11 mouse cellular contexts compared by ENCODE assay signal in genomic region chr8:72753165-72753564, GRCm38 (mm10). TPM values are rescaled to one million over a fixed set of nuclear protein-coding genes. Genes with fewer than 3 reads are reported as not detected.
DNase-seq lines count a peak whose midpoint lies in the region; ATAC-seq and TF ChIP-seq lines count a peak whose summit lies in the region.
"Had no signal": no experiment of that assay in that cellular context is flagged by ENCODE, and none has a peak within 500 bp of the region (broad histone marks: within the 10 kb centered on the region; RNA-seq: fewer than 3 reads in every experiment).

No protein-coding gene starts in this region.

- ATAC-seq in liver, postnatal 0 days = no peak

- TF ChIP-seq CTCF in liver, postnatal 0 days (IDR thresholded peaks at IDR 0.05; ENCODE audit: low read depth) = no peak

- H3K9ac ChIP-seq in liver, postnatal 0 days (replicated peaks) = no peak overlapping the region
- H3K9ac ChIP-seq: lung, embryonic 15.5 days had no signal

- 90% methylated on average over 9 of the region's 9 CpGs for WGBS in liver, postnatal 0 days (ENCODE audit: insufficient replicate concordance)

- peak; percentile 46 for DNase-seq in adrenal gland, postnatal 14 days
- no peak for DNase-seq in adrenal gland, adult 8-10 months
- peak; percentile 0 to 1 for DNase-seq in heart, postnatal 36 days
- no peak for DNase-seq in heart, adult 9 months (ENCODE audit: low spot score in 2 of 2)
- DNase-seq in liver, postnatal 0 days = peak; percentile 9
- DNase-seq in liver = no peak
- peak; percentile 2 for DNase-seq in urinary bladder, postnatal 14 days (ENCODE audit: low spot score)
- DNase-seq in urinary bladder, postnatal 36 days (ENCODE audit: low spot score in 2 of 2) = no peak

- H3K4me3 ChIP-seq in liver, postnatal 0 days (ENCODE audit: low read depth, low read length) = no peak overlapping the region
- H3K4me3 ChIP-seq: lung, embryonic 15.5 days had no signal

- no peaks in the 10 kb centered on the region for H3K4me1 ChIP-seq in liver, postnatal 0 days (ENCODE audit: insufficient read depth)
- H3K4me1 ChIP-seq: lung, embryonic 15.5 days had no signal

- peaks cover 70% of the 10 kb centered on the region for H3K36me3 ChIP-seq in liver, postnatal 0 days (replicated peaks; ENCODE audit: insufficient read depth, low read length)

- no peak for TF ChIP-seq EP300 in liver, postnatal 0 days (IDR thresholded peaks at IDR 0.05; ENCODE audit: low read depth)

- H3K9me3 ChIP-seq in liver, postnatal 0 days (ENCODE audit: low read length) = no peaks in the 10 kb centered on the region
- H3K9me3 ChIP-seq: G1E; lung, embryonic 15.5 days had no signal

- no peak overlapping the region for H3K27ac ChIP-seq in liver, postnatal 0 days (ENCODE audit: low read depth)
- H3K27ac ChIP-seq: lung, embryonic 15.5 days had no signal

- intact Hi-C loops in heart, postnatal 36 days (cut with DNase I) = no loop called here

- no peak overlapping the region for H3K4me2 ChIP-seq in liver, postnatal 0 days (ENCODE audit: low read depth, low read length)
- H3K4me2 ChIP-seq: lung, embryonic 15.5 days; midbrain, embryonic 11.5 days had no signal

- H3K27me3 ChIP-seq in liver, postnatal 0 days (ENCODE audit: insufficient read depth, low read length) = no peaks in the 10 kb centered on the region
- H3K27me3 ChIP-seq: lung, embryonic 15.5 days had no signal

RNA-seq across cellular contexts. Expression of gene F2rl3, which starts 8.5 kb away (rescaled TPM):
- total RNA-seq in adrenal gland, postnatal 14 days (2021) = 3.2 and 4.4 TPM in 2 replicates
- total RNA-seq in adrenal gland, adult 8-10 months (2022) = 1 to 10 TPM in 3 of 4 experiments, under 1 TPM in 1; 0.84 to 2.8 (median 2.1) TPM
- total RNA-seq in heart, postnatal 36 days (2021) = 1 to 10 TPM; 1.1 to 2.1 TPM
- 2.6 and 3.3 TPM in 2 replicates for polyA plus RNA-seq in liver, postnatal 0 days (2015; fragmentation: Nextera tagmentation; extraction: Ambion mirVana)
- polyA plus RNA-seq: G1E had no signal

RNA-seq across cellular contexts. Expression of gene Sin3b, which starts 30.1 kb away (rescaled TPM):
- 190 and 198 TPM in 2 replicates for total RNA-seq in adrenal gland, postnatal 14 days (2021)
- 100 to 1,000 TPM; 123 to 288 (median 207) TPM for total RNA-seq in adrenal gland, adult 8-10 months (2022)
- total RNA-seq in heart, postnatal 36 days (2021) = 10 to 100 TPM; 77.3 to 80.6 TPM
- polyA plus RNA-seq in liver, postnatal 0 days (2015; fragmentation: Nextera tagmentation; extraction: Ambion mirVana) = 81.1 and 87.7 TPM in 2 replicates

Comparison
In these comparisons a context has a peak if more than half of its experiments do, and no peak if none do; other contexts are left out.
1. DNase-seq: peak in adrenal gland, postnatal 14 days (single experiment), heart, postnatal 36 days (2 of 2), liver, postnatal 0 days (single experiment) and urinary bladder, postnatal 14 days (single experiment); none in adrenal gland, adult 8-10 months (single experiment), heart, adult 9 months (0 of 2), liver (single experiment) and urinary bladder, postnatal 36 days (0 of 2).